Mouse (Mus musculus) layer of hippocampus, postnatal 25 days (tissue): ENCODE data around the gene Prkacb. TPM values are rescaled to one million over a fixed set of nuclear protein-coding genes. Genes with fewer than 3 reads are reported as not detected.

Source experiments
- DNase-seq, 2 experiments: peaks; one replicate each; pipeline ENCODE4 v3.0.0; 2022; ENCODE audit warnings: mixed read lengths in 2 of 2, low spot score in 1 of 2; ENCODE audit errors: extremely low spot score in 1 of 2
- total RNA-seq, 2 experiments: library from RNA; stranded (reverse); gene quantifications; 2 replicates each; pipeline ENCODE4 v1.2.3; 2021

The Prkacb gene
- total RNA-seq, 2 experiments from 2014 or later = 234 to 269 TPM

- DNase-seq = no peak
Measured at GRCm38 (mm10) chr3:146679646-146680045, 133.1 kb downstream of the Prkacb start.

Other genes with a start within 250 kb of the Prkacb start
- not detected for gene Uox, start 242.6 kb downstream of the Prkacb start, total RNA-seq
- not detected for gene Dnase2b, start 197.4 kb downstream of the Prkacb start, total RNA-seq
- not detected for gene 4930503B20Rik, start 161.7 kb downstream of the Prkacb start, total RNA-seq
- gene Samd13, start 127.4 kb downstream of the Prkacb start, total RNA-seq = not detected
- 100 to 1,000 TPM; 133 to 138 TPM for gene Ttll7, start 39.4 kb upstream of the Prkacb start, total RNA-seq